Mouse (Mus musculus): Measurements from ENCODE around the gene Pld3.
A peak's percentile ranks its signal among the peaks of the same experiment; 100 is the strongest.

Pld3 gene

DNA sequence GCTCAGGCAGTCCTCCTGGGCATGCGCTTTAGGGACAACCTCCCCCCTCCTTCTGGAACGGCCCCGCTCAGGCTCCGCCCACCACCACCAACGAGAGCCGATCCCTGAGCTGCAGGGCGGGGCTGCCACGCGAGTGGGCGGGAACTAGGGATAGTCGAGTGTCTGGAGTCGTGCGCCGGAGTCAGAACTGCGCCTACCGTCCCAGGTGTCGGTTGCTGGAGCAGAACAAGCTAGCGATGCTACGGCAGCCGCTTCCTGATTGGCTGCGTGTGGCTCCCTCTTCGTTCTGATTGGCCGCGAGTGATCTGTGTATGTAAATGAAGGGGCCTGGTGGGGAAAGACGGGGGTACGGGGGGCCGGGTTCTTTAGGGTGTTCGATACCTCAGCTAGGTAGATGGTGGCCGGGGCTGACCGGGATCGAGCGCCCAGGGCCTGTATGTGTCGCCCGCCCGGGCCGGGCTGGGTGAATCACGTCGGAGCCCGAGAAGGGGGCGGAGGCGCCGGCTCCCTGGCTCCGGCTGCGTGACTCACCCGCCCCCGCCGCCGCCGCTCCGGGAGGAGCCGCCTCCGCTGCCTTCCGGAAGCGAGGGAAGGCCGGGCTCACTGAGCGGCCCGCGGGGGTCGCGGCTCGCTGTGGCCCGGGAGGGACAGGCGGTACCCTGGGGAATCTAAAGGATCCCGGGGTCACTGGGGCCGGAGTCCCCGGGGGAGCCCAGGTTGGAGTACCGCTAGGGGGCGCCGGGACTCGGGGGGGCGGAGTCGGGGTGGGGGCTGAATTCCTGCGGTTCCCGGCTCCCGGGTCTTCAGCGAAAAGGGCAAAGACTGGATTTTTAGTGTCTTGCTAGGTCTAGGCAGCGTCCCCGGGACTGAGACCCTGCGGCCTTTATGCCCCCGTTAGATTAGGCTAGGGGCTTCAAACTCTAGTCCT lies 66.0 kb downstream of the Pld3 start, which contains the start of gene Sertad1:
Sertad1 (plus strand) TSS at position 141 of the 928 bp plus-strand sequence.
- peak; percentile 93 to 97 for DNase-seq (ENCODE audit: low spot score in 2 of 2)

DNA sequence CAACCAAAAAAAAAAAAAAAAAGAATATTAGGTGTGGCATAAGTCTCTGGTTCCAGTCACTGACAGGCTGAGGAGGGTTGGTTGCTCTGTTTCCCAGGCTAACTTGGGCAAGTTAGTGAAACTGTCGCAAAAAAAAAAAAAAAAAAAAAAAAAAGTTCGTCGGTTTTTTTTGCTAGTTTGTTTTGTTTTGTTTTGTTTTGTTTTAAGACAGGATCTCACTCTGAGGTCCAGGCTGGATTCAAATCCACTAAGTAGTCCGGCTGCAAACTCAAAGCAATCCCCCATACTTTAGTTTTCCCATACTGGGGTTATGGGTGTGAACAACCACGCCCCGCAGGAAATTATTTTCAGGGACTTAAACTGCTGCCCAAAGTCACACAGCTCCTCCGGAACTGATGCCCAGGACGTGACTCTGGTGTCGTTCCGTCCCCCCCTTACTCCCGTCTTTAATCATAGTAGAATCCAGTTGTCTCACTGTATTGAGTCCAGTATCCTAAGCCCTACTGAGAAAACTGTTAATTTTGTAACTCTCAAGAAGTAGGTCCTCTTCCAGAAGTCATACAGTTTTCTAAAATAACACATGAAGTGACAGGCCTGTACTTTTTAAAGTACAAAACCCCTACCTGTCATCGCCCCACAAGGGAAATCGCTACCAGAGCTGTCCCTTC lies 66.8 kb downstream of the Pld3 start:
- DNase-seq (ENCODE audit: low spot score in 2 of 2) = no peak

DNA sequence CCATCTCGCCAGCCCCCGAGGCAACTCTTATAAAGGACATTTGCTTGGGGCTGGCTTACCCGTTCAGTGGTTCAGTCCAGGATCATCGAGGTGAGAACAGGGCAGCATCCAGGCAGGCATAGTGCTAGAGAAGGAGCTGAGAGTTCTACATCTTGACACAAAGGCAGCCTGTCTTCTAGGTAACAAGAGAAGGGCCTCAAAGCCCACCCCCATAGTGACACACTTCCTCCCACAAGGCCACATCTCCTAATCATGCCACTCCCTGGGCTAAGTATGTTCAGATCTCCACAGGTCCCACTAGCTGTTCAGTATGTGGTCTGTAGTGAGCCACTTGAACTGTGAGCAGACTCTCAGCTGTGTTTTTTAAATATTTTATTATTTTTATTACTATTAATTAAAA lies 69.2 kb downstream of the Pld3 start:
- DNase-seq (ENCODE audit: low spot score in 2 of 2) = no peak
